Mouse (Mus musculus): ENCODE results near the gene Aldh1l1.

DNA sequence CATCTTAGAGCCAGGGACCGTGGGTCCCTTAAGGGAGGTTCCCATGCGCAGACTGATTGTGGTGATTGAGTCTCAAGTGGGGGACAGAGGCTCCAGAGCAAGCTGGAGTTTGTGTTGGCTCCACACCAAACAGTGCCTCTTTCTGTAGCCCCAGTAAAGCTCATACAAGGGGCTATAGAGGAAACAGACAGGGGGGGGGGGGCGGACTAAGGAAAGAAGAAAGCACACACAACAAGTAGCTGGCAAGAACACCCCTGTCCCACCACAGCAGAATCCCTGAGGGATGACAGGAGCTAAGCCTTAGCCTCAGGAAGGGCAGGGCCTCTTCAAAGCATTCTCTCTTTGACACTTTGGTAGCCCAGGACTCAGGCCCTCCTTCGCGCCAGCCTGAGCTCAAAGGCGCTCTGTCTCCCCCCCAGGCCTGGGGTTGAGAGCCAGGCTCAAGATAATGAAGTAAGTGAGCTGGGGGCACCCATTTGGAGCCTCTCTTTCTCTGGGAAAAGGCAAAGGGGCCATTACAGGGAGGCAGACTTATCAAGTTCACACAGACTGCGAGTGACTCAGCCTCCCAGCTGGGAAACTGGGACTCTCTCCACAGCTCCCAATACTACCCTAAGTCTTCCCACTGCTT lies 9.2 kb downstream of the Aldh1l1 start:
- TF ChIP-seq CTCF (IDR thresholded peaks at IDR 0.05; ENCODE audit: borderline replicate concordance, insufficient read depth, low read length) (no peak), POLR2A (IDR thresholded peaks at IDR 0.05; ENCODE audit: low read depth, low read length) (no peak)
